Mouse (Mus musculus) left cerebral cortex, adult 9 months (tissue): Measurements from ENCODE around the gene Gpr149.
A peak's percentile ranks its signal among the peaks of the same experiment; 100 is the strongest.

Experiments used
- DNase-seq, 2 experiments: peaks; one replicate each; pipeline ENCODE4 v3.0.0; 2022; ENCODE audit warnings: low spot score in 2 of 2

The Gpr149 gene

DNA sequence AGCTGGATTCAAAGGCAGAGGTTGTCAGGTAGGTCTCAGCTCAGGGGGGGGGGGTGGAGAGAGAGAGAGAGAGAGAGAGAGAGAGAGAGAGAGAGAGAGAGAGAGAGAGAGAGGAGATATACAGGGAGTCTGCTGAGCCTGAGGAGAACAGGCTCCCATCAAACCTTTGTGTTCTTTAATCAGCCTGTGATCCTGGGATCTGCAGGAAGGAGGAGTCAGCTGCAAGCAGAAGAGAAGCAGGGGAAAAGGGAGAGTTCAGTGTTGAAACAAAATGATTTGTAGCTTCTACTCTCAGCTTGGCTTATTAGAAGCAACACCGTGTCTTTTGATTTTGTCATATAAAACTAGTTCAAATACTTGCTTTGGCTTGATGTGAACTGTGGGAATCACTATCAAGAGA is at the start of gene Gpr149:
TSS of gene Gpr149 (minus strand) at position 168 of the 400 bp plus-strand sequence.
- no peak for DNase-seq

DNA sequence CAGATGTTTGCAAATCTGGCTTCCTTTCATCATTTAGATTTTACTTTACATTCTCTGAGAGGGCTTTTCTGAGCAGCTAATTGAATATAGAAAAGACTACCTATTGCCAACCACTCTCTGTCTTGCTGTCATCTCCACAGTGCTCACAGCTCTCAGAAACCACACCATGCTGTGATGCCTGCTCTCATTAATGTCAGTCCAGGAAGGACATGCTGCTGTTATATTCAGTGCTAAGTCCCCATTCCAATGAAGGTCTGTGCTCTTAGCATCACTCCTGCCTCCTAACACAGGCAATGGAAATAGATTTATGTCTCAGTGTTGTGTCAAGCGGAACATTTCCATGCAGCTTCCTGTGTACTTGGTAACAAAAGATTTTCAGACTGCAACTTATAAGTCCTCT is 45.6 kb upstream of the Gpr149 start:
- DNase-seq = no peak

DNA sequence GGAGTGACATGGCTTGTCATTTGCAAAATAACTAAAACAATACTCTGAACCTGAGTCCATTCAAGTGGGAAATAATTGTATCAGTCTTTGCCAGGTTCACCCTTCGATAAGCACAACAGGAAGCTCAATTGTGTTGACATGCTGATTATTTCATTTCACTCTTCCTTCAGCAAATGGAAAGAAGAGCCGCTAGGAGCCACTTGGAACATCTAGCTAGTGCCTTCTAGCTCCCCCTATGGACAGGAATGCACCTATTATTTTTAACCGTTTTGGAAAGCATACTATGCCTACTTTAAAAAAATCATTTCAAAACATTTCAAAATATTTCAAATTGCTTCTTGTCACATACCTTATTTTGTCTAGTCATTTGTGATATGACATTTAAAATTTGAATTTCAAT is 5.9 kb upstream of the Gpr149 start:
- DNase-seq = no peak

DNA sequence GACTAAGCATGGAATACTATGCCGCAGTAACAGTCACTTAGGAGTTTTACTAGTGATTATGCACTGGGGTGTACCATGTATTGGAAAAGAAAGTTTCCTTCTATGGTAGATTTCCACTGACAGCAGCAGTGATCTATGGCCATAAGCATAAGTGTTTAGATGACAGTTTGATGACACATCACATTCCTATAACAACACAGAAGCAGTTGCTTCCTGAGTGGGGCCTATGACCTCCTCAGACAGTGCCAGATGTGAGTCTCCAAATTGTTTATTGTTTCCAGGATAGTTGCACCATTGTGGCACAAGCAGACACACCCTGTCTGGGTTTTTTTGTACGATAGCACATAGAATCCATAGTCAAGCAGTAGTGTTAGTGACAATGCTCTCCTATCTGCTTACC is 991 bp upstream of the Gpr149 start:
- no peak for DNase-seq

DNA sequence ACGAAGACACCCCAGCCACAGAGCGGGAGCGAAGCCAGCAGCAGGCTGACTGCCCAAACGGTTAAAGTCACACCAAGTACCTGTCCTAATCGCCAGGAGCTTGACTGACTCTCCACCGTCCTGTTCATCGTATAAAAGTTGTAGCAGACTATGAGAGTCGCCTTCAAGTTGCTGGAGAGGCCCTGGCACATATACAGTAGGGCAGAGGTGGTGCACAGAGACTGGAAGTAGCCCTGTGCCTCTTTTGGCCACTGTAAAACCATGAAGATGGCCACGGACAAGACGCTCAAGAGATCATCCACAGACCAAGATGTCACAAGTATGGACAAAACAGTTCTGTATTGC is 921 bp downstream of the Gpr149 start:
- DNase-seq = no peak

DNA sequence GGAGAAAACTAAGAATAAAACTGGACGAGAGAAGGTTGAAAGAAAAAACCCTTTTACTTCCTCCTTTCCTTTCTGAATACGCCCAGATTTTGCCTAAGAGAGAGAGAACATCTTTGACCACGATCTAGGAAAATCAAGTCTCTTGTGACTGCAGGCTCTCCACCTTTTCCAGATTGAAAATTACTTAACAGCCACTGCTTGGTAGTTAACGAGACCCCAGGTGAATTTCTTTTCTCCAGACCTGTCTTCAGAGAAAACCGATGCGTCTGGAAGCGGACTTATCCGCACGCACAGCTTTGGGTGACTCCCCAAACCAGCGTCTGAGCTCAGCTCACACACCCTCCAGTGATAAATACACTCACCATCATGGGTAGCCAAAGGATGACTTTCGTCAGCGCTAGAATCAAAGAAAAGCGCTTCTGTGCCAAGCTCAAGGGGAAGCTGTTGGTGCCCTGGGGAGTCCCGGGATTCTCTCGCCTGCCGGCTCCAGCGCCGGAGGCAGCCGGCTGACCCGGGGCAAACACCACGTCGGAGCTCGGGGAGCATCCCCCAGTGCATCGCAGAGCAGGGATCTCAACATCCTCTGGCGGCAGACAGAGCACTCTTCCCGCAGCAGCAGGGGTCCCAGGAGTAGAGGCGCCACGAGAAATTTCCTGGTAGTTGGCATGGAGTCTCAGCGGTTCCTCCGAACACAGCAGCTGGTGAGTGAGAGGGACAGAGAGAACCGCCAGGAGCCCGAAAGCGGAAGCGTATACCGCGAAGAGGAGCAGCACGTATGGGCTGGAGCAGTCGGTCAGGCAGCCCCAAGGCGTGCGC is 1.5 kb downstream of the Gpr149 start:
- no peak for DNase-seq

DNA sequence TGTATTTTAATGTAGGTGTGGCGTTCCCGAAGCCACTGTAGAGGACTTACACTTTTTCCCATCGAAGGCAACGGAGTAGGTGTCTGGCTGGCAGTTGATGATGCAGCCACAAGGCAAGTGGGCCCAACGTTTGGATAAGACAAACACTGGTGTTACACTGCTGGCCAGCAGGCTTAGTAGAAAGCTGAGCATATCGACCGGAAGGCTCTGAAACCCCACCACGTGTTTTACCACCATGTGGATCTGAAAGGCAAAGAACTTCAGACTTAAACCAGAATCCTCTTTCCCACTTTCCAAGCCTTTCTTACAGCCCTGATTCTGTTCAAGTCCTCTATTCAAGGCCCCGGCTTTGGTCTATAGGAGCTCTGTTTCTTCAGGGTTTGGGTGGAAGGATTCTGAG is 2.5 kb downstream of the Gpr149 start:
- DNase-seq = no peak

DNA sequence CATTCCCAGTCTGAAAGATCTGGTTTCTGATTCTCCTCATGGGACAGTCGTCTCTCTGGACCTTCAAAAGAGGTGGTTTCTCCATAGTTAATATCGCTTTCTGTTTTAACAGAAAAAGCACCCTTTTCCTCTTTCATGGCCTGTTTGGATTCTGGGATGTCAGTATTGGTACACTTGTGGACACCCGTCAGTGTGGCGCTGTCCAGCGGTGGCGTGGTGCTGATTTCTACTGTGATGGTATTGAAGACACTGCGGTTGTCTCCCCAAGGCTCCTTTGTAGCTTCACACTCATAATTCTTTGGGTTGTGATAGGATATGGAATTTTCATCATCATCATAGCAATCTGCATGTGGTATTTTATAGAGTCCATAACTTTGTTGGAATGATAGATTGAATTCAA is 10.1 kb downstream of the Gpr149 start:
- no peak for DNase-seq

DNA sequence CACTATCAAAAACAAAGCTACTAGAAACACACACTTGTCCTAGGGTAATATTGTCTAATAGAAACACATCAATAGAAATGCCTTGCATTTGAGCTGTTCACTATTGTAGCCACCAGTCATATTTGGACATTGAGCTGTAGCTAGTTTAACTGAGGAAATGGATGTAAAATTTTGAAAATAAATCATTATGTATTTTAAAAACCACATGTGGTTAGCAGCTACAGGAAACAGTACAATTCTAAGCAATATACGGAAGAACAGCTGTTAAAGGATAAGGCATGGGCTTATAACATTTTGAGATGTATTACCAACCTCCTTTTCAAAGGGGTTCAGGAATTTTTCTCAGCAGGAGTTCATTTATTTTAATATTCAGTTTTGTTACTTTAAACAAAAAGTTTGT is 19.9 kb downstream of the Gpr149 start:
- no peak for DNase-seq

DNA sequence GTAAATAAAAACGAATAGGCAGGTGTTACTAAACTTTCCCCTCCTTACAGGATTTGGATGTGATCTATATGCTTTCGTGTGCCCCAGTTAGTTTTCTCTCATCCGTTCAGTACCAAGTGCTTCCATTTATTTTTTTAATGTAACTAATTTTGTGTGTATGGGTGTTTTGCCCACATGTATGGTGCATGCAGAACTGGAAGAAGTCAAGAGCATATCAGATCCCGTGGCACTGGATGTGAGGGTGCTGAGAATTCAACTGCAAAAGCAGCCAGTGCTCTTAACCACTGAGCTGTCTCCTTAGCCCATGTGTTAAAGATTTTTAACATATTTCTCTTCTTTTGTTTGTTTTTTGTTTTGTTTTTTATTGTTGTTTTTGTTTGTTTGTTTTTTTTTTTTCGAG is 77.3 kb downstream of the Gpr149 start:
- no peak for DNase-seq

DNA sequence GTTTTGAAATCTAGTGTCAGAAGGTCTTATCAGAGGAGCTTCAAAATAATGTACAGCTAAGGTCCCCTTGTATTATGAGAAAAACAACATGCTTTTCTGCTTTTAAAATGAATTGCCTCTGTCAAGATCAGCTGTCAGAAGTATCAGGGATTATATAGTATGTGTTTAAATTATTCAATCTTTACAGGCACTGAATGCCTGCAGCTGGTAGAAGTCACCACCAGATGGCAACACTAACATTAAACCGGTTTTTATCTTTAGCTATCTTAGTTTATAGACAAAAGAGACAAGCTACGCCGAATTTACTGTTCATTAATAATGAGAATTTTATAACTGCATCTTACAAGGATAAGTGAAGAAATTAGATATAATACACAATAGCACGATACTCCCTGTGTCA is 77.8 kb downstream of the Gpr149 start:
- peak in 1 of 2 experiments; percentile 52 for DNase-seq

DNA sequence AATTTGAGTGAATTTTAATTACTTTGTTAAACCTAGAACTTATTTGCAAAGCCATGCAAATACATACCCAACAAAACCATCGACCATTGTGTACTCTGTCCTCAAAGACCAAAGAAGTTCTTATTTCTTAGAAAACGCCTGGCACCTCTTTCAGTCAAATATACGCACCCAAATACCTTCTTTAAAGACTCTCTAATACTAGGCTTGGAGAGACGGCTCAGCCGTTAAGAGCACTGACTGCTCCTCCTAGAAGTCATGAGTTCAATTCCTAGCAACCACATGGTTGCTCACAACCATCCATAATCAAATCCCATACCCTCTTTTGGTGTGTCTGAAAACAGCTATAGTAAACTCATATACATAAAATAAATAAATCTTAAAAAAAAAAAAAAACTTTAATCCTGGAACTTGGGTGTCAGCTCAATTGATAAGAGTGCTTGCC is 97.7 kb downstream of the Gpr149 start:
- no peak for DNase-seq

DNA sequence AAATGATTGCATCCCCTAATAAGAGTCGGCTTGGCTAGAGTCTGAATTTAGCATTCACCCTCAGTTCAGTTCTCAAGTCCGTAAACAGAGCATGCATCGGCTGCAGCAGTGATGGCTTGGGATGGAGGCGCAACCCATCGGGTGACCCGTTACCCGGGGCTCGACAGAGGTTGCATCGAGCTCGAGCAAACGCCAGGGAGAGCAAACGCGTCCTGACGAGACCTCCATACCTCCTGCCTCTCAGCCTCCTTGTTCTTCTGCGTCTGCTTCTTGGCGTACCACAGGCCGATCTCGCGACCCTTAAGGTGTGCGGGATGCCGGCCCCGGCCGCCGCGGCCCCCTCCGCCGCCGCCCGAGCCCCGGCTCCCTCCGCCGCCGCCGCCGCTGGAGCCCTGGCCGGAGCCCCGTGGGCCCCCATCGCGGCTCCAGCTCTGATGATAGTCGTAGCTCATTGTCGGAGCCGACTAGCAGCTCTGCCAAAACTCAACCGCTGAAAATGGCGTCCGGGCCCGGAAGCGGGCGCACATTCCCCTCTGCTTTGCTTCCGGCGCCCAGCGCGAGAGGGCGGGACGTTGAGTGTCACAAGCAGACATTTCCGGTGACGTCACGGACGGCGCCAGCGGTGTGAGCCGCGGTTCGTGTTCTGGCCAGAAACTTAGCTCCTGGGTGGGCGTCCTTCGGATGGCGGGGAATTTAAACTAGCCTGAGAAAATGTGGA is 98.3 kb downstream of the Gpr149 start, which contains the start of gene Dhx36:
TSS of gene Dhx36 (minus strand) at position 517 of the 718 bp plus-strand sequence.
- peak; percentile 89 to 98 for DNase-seq

DNA sequence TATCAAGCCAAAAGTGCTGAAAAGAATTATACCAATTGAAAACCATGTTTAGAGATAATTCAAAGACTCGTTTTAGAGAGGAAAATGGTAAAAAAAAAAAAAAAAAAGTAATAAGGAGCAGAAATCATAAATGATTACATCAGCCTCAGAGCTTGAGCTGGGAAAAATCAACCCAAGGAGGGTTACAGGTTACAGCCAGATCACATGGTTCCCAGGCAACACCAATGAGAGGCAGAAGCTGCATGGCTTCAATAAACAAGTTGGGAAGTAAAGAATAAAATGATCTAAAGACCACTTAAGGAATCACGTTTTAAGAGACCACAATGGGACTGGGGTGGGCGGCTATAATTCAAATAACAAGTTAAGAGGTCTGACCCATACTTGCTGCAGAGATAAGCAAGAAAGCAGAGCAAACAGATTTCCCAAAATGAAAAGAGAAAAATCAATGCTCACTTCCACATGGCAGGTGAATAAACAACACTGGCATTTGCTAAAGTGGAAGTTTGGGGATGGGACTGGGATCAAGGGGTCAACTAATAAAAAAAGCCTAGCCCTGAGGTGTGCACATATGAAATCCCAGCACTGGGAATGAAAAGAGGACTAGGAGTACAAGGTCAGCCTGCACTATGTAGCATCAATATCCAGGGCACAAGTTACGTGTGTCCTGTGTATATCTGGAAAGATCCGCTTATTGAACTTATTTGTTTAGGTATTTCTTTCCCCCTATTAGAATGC is 99.6 kb downstream of the Gpr149 start:
- no peak for DNase-seq

DNA sequence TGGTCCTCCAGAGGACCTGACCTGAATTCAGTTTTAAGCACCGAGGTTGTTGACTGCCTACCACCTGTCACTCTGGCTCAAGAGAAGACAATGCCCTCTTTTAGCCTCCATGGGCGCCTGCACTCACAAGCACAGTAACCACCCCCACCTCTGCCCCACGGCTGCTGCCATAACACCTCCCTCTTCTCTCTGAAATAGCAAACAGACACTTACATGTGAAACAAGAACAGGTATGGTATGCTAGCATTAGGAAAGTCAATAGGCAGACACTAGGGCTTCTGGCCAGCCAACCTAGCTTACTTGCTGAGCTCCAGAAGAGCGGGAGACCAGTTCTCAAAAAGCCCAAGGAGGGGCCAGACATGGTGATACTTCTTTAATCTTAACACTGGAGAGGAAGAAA is 105.6 kb downstream of the Gpr149 start:
- no peak for DNase-seq

DNA sequence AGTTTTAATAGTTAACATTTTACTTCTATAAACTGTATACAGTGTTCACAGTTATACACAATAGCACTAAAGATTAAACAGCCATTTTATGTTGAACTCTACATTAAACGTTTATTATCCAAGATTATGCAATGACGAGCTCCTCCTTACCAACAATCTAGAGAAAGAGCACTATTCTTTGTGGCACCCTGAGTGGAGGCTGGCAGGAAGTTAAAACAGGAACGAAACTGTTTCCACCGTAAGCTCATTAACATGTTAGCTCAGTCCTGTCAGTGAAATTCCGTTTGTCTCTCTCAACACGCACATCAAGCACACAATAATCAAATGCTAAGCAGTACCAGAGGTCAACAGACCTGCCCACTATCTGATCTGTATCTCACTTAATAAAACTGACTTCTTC is 112.4 kb downstream of the Gpr149 start:
- no peak for DNase-seq

DNA sequence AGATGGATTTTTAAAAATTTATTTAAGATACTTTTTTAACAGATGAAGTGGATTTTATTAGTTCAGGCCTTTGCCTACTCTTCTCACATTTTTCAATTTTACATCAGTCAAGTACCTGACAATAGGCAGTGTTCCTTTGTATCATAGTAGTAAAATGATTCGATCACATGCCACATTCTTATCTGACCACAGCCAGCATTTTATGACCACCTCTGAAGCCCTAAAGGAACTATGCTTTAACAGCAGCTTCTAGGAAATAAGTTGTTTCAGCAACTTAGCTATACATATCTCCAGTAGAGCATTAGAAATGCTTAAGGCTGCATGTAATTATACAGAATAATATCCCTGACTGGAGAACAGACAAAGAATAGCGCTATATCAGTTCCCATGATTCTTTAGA is 120.6 kb downstream of the Gpr149 start:
- no peak for DNase-seq
